In the genomic region with DNA sequence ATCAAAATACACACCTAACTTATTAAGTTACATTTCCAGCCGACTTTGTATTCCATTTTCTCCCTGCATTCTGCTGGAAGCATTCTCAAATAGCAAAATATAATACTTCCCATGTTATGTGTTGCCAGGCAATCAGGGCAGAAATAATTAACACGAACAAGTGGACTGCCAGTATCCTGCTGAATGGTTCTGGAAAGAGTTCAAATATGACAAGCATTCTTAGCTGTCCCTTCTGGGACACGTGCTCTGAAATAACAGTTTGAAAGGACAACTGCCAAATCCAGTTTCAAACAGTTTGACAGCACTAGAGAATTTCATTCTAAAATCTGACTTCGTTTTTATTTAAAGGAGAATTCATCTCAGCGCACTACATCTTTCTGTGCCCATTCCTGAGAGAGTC, we compare ENCODE assay signal across 16 mouse cellular contexts.
A peak's percentile ranks its signal among the peaks of the same experiment; 100 is the strongest.
DNase-seq lines count a peak whose midpoint lies in the region; ATAC-seq lines count a peak whose summit lies in the region.
"Had no signal": no experiment of that assay in that cellular context is flagged by ENCODE, and none has a peak within 500 bp of the region (broad histone marks: within the 10 kb centered on the region; RNA-seq: fewer than 3 reads in every experiment).

No protein-coding gene starts in this region.

- no peak overlapping the region for H3K4me3 ChIP-seq in heart, embryonic 11.5 days (ENCODE audit: low read depth, low read length)
- H3K4me3 ChIP-seq in forebrain, embryonic 16.5 days (replicated peaks; ENCODE audit: low read length): no peak overlapping the region
- H3K4me3 ChIP-seq: embryonic facial prominence, embryonic 15.5 days; liver, embryonic 12.5 days; midbrain, embryonic 15.5 days; neural tube, embryonic 13.5 days had no signal

- H3K36me3 ChIP-seq in heart, embryonic 11.5 days (ENCODE audit: control insufficient read depth, insufficient read depth, low read length): no peaks in the 10 kb centered on the region
- H3K36me3 ChIP-seq in forebrain, embryonic 16.5 days (ENCODE audit: control insufficient read depth, insufficient read depth): no peaks in the 10 kb centered on the region
- H3K36me3 ChIP-seq: embryonic facial prominence, embryonic 15.5 days; liver, embryonic 12.5 days; midbrain, embryonic 15.5 days; neural tube, embryonic 13.5 days had no signal

- H3K4me1 ChIP-seq in heart, embryonic 11.5 days (ENCODE audit: control insufficient read depth, insufficient read depth, low read length): no peaks in the 10 kb centered on the region
- H3K4me1 ChIP-seq in forebrain, embryonic 16.5 days (replicated peaks; ENCODE audit: control insufficient read depth, insufficient read depth, low read length): peaks cover 8% of the 10 kb centered on the region
- H3K4me1 ChIP-seq: embryonic facial prominence, embryonic 15.5 days; liver, embryonic 12.5 days; midbrain, embryonic 15.5 days; neural tube, embryonic 13.5 days had no signal

- DNase-seq in heart, adult 18-20 months: peak; percentile 12 to 22
- peak; percentile 9 to 37 for DNase-seq in layer of hippocampus, adult 18-20 months (ENCODE audit: low spot score in 2 of 2)
- DNase-seq in layer of hippocampus, postnatal 36 days: no peak
- DNase-seq in retina, embryonic 14.5 days (ENCODE audit: low spot score): peak; percentile 11
- no peak for DNase-seq in T-cell, adult 2 months (ENCODE audit: low spot score)
- DNase-seq: cerebellum, postnatal 36 days; kidney, postnatal 14 days; lung, postnatal 36 days had no signal

- no peak overlapping the region for H3K4me2 ChIP-seq in heart, embryonic 11.5 days
- H3K4me2 ChIP-seq in forebrain, embryonic 16.5 days (ENCODE audit: low read length): no peak overlapping the region
- H3K4me2 ChIP-seq: embryonic facial prominence, embryonic 15.5 days; liver, embryonic 12.5 days; midbrain, embryonic 15.5 days; neural tube, embryonic 13.5 days had no signal

- H3K27ac ChIP-seq in heart, embryonic 11.5 days (ENCODE audit: low read depth, low read length): no peak overlapping the region
- peak overlapping the region; percentile 56 for H3K27ac ChIP-seq in forebrain, embryonic 16.5 days (ENCODE audit: low read length)
- H3K27ac ChIP-seq: embryonic facial prominence, embryonic 15.5 days; liver, embryonic 12.5 days; midbrain, embryonic 15.5 days; neural tube, embryonic 13.5 days had no signal

- no peak for ATAC-seq in heart, embryonic 11.5 days (replicated peaks; ENCODE audit: insufficient number of reproducible peaks, low FRiP score, low TSS enrichment)
- ATAC-seq in forebrain, embryonic 16.5 days: peak; percentile 84
- ATAC-seq: CD4-positive, CD25-positive, alpha-beta regulatory T cell, adult 4 months; inflammation-experienced regulatory T-cells, adult 6 months; liver, embryonic 12.5 days; midbrain, embryonic 15.5 days had no signal

- no peak overlapping the region for H3K9ac ChIP-seq in heart, embryonic 11.5 days (ENCODE audit: low read depth, low read length)
- H3K9ac ChIP-seq in forebrain, embryonic 16.5 days (replicated peaks; ENCODE audit: low read depth, low read length): no peak overlapping the region
- H3K9ac ChIP-seq: embryonic facial prominence, embryonic 15.5 days; liver, embryonic 12.5 days; midbrain, embryonic 15.5 days; neural tube, embryonic 13.5 days had no signal

- no peaks in the 10 kb centered on the region for H3K27me3 ChIP-seq in heart, embryonic 11.5 days (ENCODE audit: control insufficient read depth, insufficient read depth, low read length)
- no peaks in the 10 kb centered on the region for H3K27me3 ChIP-seq in forebrain, embryonic 16.5 days (replicated peaks; ENCODE audit: control insufficient read depth, insufficient read depth, low read length)
- H3K27me3 ChIP-seq: embryonic facial prominence, embryonic 15.5 days; liver, embryonic 12.5 days; midbrain, embryonic 15.5 days; neural tube, embryonic 13.5 days had no signal

- 64% methylated on average over 5 of the region's 5 CpGs for WGBS in heart, embryonic 11.5 days (ENCODE audit: insufficient replicate concordance)
- WGBS in forebrain, embryonic 16.5 days: 36% methylated on average over 5 of the region's 5 CpGs

- H3K9me3 ChIP-seq in heart, embryonic 11.5 days (replicated peaks; ENCODE audit: control insufficient read depth, low read length): no peaks in the 10 kb centered on the region
- H3K9me3 ChIP-seq in forebrain, embryonic 16.5 days (ENCODE audit: control insufficient read depth, low read length): no peaks in the 10 kb centered on the region
- H3K9me3 ChIP-seq: embryonic facial prominence, embryonic 15.5 days; liver, embryonic 12.5 days; midbrain, embryonic 15.5 days; neural tube, embryonic 13.5 days had no signal

Comparison
In these comparisons a context has a peak if more than half of its experiments do, and no peak if none do; other contexts are left out.
1. DNase-seq: peak in heart, adult 18-20 months (2 of 2), layer of hippocampus, adult 18-20 months (2 of 2) and retina, embryonic 14.5 days (single experiment); none in layer of hippocampus, postnatal 36 days (0 of 2) and T-cell, adult 2 months (single experiment).